Mouse (Mus musculus): ENCODE measurements around the gene Gpr87. TPM values are rescaled to one million over a fixed set of nuclear protein-coding genes. Genes with fewer than 3 reads are reported as not detected.
"Not testable (repeated sequence)": the region's sequence is repeated elsewhere in the genome, so short reads cannot be mapped to it uniquely, and the experiment has no call there.

The Gpr87 gene
- total RNA-seq, 2 experiments from 2014 or later: not detected

DNA sequence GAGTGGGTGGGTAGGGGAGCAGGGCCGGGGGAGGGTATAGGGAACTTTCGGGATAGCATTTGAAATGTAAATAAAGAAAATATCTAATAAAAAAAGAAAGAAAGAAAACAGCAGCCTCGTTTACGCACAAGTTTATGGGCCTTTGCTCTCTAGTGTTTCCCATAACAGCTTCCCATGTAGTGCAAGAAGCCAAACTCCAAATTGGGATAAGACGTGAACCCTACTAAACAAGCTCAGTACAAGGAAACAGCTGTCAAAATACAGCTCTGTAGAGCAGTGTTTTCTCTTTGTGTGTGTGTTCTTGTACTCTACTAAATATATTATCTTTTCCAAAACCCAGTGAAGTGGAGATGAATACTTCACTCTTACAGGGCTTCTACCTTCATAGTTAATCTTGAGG lies 49.7 kb downstream of the Gpr87 start:
- intact Hi-C loops (cut with DNase I): no loop called here
- no peak for TF ChIP-seq CTCF (IDR thresholded peaks at IDR 0.05)
- H3K27ac ChIP-seq: no peak overlapping the region
- H3K4me3 ChIP-seq: no peak overlapping the region
- DNase-seq: no peak

DNA sequence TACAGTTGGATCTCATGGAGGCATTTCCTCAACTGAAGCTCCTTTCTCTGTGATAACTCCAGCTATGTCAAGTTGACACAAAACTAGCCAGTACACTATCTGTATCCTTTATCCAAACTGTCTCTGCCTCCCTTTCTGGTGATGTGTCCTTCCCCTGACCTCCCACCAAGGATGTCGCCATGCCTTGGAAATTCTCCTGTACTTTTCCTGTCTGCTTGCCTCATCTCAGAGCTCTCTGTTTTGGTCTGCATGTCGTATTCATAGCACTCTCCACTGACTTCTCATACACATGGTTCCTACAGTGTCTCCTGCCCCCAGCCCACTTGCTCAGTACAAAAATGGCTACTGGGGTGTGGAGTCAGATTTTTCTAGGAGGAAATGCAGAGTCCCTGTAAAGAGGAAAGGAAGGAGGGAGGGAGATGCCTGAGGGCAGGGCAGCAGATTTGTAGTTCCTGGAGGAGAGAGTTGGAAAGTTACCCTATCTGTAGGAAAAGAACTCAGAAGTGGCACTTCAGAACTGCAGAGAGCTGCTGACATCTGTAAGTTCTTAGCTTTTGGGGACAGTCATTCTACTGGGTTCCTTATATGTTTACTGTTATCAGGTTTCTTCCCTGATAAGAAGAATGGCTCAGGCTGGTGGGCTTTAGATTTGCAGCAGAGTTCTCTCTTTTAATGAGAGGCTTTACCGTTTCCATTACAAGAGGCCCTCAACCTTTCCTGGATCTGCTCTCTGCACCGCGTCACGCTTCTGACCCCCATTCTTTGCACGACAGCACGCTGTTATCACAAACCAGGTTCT lies 53.2 kb downstream of the Gpr87 start:
- intact Hi-C loops (cut with DNase I): no loop called here
- H3K27ac ChIP-seq: no peak overlapping the region
- H3K4me3 ChIP-seq: no peak overlapping the region
- DNase-seq: no peak
- no peak for TF ChIP-seq CTCF (IDR thresholded peaks at IDR 0.05)

DNA sequence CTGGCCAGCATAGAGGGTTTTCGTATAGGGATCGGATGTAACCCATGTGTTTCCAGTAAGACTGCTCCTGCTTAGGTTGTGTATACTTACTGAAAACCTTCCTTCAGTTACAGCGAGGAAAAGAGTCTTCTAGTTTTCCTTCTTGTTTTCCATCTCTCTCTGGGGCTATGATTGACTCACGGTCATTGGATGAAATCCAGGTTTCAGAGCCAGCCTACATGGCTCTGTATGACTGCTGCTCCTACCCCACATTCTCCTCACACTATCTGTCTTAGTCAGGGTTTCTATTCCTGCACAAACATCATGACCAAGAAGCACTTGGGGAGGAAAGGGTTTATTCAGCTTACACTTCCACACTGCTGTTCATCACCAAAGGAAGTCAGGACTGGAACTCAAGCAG lies 54.0 kb downstream of the Gpr87 start:
- intact Hi-C loops (cut with DNase I); DNase-seq; H3K4me3 ChIP-seq; H3K27ac ChIP-seq: not testable (repeated sequence)

DNA sequence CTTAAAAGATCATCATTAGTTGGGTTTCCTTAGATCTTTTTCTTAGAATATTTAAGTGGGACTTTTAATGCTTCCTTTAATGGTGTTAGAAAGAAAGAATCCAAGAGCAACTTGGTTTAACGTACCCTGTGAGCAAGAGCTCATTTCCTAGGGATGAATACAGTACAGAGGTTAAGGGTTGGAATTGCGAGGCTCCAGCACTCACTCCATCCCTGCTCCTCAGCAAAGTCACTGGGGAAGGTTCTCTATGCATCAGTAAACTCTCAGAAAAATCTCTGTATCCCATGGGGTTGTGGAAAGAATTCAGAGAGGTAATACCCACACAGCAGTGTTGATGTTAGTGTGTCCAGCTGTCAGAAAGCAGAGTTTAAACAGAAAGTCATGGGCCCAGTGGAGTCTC lies 54.8 kb downstream of the Gpr87 start:
- Histone ChIP-seq H3K4me3 (no peak overlapping the region), H3K27ac (no peak overlapping the region)
- no peak for DNase-seq
- no peak for TF ChIP-seq CTCF (IDR thresholded peaks at IDR 0.05)
- intact Hi-C loops (cut with DNase I): no loop called here

DNA sequence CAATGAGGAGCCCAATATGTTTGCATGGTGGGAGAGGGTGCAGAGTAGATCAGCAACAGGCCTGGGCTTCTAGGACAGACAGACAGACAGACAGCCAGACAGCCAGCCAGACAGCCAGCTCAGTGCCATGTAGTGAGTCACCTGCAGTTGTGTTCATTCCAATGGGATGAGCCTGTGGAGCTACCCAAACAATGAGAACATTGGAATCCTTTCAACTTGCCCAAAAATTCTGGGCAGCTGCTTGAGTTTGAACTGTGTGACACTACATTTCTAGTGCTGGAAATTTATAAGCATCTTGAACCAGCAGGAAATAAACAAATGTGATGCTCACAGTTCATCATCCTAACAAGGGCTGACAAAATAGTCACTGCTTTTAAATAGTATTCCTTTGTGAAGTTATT lies 55.3 kb downstream of the Gpr87 start:
- no peak for TF ChIP-seq CTCF (IDR thresholded peaks at IDR 0.05)
- intact Hi-C loops (cut with DNase I): no loop called here
- DNase-seq: no peak
- Histone ChIP-seq H3K4me3 (no peak overlapping the region), H3K27ac (no peak overlapping the region)

DNA sequence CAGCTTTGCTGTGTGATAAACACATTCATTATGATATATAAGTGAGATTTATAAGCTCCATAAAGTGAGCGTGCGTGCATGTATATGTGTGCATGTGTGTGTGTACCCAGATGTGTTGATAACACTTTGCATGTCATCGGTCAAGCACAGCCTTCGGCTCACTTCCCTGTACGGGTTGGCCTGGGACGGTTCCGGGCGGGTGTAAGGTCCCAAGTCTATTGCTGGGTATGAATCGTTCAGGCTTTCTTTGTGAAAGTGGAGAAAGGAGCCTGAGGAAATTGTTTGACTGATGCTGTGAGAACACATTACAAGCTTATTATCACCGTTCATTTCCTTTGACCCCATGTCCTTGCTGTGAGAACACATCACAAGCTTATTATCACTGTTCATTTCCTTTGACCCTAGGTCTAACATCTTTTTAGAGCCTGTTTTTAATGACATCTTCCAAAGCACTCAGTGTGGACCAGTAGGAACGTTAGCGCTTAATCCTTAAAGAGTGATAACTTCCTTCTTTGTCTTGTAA lies 55.9 kb downstream of the Gpr87 start:
- intact Hi-C loops (cut with DNase I): no loop called here
- Histone ChIP-seq H3K4me3 (no peak overlapping the region), H3K27ac (no peak overlapping the region)
- TF ChIP-seq CTCF (IDR thresholded peaks at IDR 0.05): no peak
- no peak for DNase-seq

DNA sequence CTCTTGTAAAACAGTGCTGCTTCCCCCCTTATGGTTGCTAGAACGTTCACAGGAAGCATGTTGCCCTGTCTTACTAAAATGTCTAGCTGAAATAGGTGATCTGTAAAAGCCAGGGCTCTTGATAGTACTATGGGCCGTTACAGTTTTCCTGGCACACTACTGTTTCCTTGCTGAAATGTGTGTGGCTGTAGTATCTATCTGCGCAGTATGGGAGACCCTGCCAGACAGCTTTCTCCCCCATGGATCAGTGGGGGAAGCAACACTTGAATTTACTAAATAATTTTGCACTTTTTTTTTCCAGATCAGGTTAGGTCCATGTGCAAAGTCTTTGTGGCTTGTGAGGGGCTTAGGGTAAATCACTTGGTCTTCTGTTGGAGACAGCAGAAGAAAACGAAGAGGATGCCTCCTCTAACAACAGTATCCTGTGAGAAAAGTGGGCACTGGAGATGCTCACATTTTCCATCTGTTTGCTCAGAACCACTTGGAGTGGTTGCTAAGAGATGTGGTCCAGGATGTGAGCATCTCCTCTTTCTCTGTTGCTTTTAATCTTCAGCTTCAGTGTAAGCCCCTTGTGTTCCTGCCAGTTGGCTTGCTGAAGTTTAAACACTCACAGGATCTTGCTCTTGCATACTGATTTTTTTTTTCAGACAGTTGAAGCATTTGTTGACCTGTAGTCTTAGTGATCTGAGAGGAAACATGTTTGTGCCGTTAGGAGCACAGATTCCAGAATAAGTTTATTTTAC lies 58.8 kb downstream of the Gpr87 start:
- Histone ChIP-seq H3K27ac (no peak overlapping the region), H3K4me3 (no peak overlapping the region)
- intact Hi-C loops (cut with DNase I): no loop called here
- no peak for TF ChIP-seq CTCF (IDR thresholded peaks at IDR 0.05)
- DNase-seq: no peak

DNA sequence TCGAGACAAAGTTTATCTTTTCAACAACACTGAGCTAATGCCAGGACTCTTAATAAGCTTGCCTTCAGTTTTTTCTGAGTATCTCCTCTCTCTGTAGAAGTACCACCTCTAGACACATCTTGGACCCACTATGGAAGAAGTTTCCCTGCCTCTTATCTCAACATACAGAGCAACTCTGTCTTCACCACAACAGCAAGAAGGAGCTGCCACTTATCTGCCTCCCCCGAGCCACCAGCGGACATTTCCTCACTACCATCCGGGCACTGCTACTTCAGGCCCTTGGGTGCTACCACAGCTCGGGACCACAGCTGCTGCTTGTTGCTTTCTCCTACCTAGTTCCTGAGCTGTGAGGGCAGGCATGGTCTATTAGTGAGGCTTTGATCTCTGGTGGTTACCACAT lies 61.7 kb downstream of the Gpr87 start:
- no peak overlapping the region for H3K27ac ChIP-seq
- H3K4me3 ChIP-seq: no peak overlapping the region
- no peak for TF ChIP-seq CTCF (IDR thresholded peaks at IDR 0.05)
- intact Hi-C loops (cut with DNase I): no loop called here
- no peak for DNase-seq

DNA sequence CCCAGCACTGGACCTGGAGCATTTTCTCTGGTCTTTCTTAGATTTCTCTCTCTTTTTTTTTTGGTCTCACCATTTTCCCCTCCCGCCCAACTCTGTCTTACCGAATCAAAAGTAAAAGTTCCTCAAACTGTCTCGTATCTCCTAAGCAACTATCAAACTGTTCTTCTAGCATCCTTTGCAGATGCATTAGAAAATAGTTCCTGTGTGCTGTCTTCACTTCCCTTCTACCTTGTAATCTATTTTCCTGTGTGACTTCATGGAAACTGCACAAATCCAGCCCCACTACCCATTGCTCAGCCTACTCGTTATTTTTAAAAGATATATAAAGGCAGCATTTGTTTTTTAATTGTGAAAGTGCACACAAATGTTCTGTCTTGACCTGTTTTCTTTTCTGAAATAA lies 62.9 kb downstream of the Gpr87 start:
- DNase-seq: no peak
- intact Hi-C loops (cut with DNase I): no loop called here
- H3K4me3 ChIP-seq: no peak overlapping the region
- no peak for TF ChIP-seq CTCF (IDR thresholded peaks at IDR 0.05)
- H3K27ac ChIP-seq: no peak overlapping the region

DNA sequence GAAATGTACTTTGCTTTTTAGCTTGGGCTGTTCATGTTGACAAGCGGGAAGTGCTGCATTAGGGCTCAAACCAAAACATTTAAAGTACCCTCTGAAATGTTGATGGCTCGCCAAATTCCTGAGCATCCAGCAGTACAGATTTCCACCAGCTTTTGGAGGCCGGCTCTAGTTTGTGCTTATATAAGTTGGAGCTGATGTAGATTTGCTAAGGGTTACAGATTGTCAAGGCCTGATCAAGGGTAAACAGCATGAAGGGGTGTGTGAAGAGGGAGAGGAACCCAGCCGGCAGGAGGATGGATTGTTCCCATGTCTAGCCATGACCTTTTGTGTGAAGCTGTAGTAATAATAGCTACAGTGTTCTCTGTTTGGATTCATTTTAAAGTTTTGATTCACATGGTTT lies 63.8 kb downstream of the Gpr87 start:
- H3K4me3 ChIP-seq: no peak overlapping the region
- intact Hi-C loops (cut with DNase I): no loop called here
- no peak for DNase-seq
- TF ChIP-seq CTCF (IDR thresholded peaks at IDR 0.05): no peak
- H3K27ac ChIP-seq: peak overlapping the region; percentile 67; the same call in 1 of the 2 replicates

DNA sequence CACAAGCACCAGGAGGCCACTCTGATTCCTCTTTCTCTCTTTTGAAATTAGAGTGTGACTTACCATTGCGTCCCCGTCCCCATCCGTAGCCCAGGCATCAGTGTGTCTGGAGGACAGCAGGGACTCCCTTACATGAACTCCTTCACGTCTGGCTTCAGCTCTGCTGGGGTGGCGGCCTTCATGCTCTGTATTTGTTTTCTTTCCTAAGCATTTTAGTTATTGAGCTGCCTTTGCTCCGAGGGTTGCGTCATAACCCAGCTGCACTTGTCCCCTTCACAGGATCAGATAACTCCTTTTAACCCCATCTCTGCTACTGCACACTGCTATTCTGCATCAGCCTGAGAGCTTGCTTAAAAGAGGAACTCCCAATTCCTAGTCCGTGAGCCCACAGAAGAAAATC lies 64.5 kb downstream of the Gpr87 start:
- TF ChIP-seq CTCF (IDR thresholded peaks at IDR 0.05): no peak
- peak; percentile 50 for DNase-seq
- Histone ChIP-seq H3K27ac (peak overlapping the region; percentile 67), H3K4me3 (peak overlapping the region; percentile 65)
- intact Hi-C loops (cut with DNase I): no loop called here

DNA sequence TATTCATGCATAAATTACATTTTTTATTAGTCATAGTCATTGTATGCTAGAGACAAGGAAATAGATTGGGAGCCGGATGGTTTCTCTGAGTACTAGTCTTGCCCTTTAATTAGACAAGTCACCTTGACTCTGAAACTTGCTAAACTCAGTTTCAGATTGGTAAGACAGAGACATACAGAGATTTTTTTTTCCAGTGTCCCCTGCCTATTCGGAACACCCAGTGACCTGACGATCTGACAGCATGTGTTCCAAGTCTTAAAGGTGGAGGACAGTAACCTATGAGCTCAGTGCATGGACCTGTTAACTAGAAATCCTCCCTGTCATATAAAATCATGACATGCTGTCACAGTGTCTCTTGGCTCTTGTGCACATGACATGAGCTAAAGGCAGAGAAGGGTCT lies 65.4 kb downstream of the Gpr87 start:
- intact Hi-C loops (cut with DNase I): no loop called here
- Histone ChIP-seq H3K4me3 (peak overlapping the region; percentile 65), H3K27ac (peak overlapping the region; percentile 67; the same call in 1 of the 2 replicates)
- DNase-seq: no peak
- no peak for TF ChIP-seq CTCF (IDR thresholded peaks at IDR 0.05)

Other genes with a start within 250 kb of the Gpr87 start
- gene Med12l, start 189.3 kb downstream of the Gpr87 start, total RNA-seq (2021): under 1 TPM; 0.54 to 0.92 TPM
- not detected for gene Gpr171, start 93.3 kb downstream of the Gpr87 start, total RNA-seq (2021)
- gene P2ry14, start 41.5 kb downstream of the Gpr87 start, total RNA-seq (2021): 1 to 10 TPM; 1.0 to 1.8 TPM
- under 1 TPM; 0.17 to 0.36 TPM for gene P2ry13, start 15.8 kb upstream of the Gpr87 start, total RNA-seq (2021)
- gene P2ry12, start 67.8 kb upstream of the Gpr87 start, total RNA-seq (2021): under 1 TPM; 0.38 to 0.42 TPM
- gene Igsf10, start 149.3 kb upstream of the Gpr87 start, total RNA-seq (2021): 1 to 10 TPM; 1.3 to 4.3 TPM

Measured in gastrocnemius, adult 2 months (tissue).